Mouse (Mus musculus): ENCODE results near the gene Gimap4. TPM values are rescaled to one million over a fixed set of nuclear protein-coding genes. Genes with fewer than 3 reads are reported as not detected.

The Gimap4 gene
- total and polyA plus RNA-seq, 3 experiments, result 113 to 264 (median 203) TPM

- no peak; the same call in none of the 2 replicates for TF ChIP-seq RAD21 (IDR thresholded peaks at IDR 0.05; ENCODE audit: low read depth, low read length)
Observed at GRCm38 (mm10) chr6:48675931-48676859, 8.2 kb upstream of the Gimap4 start, which contains the start of gene Gimap9 (continued).

GRCm38 (mm10) chr6:48676860-48677415, 7.4 kb upstream of the Gimap4 start:
- H3K4me1 ChIP-seq (ENCODE audit: control insufficient read depth in 1 of 2, insufficient read depth in 2 of 2), result peaks cover 28 to 67% of the 10 kb centered on the region in 2 experiments
- dilution Hi-C loops (cut with MboI; ENCODE audit: extremely low pct_ligation_motif_present, extremely low pct_unique_long_range_greater_than_20kb, low sequenced_read_pairs), result no loop called here
- peaks cover 0 to 13% of the 10 kb centered on the region in 2 experiments for H3K36me3 ChIP-seq (replicated peaks in 1 of 2; ENCODE audit: control insufficient read depth in 1 of 2, insufficient read depth in 1 of 2, low read length in 1 of 2)
- DNase-seq (ENCODE audit: extremely low read depth), result no peak
- peak overlapping the region; percentile 89 for H3K9ac ChIP-seq (ENCODE audit: insufficient read depth, low read depth)
- H3K27ac ChIP-seq (ENCODE audit: insufficient read depth, low read depth), result peak overlapping the region; percentile 94
- H3K27me3 ChIP-seq (replicated peaks), result no peaks in the 10 kb centered on the region
- H3K4me3 ChIP-seq (replicated peaks in 1 of 3; ENCODE audit: low read depth in 2 of 3, low read length in 2 of 3, poor library complexity in 1 of 3), result peak overlapping the region; percentile 59 to 80 (median 64)
- H3K4me2 ChIP-seq (ENCODE audit: insufficient read depth, low read depth, poor library complexity, severe bottlenecking), result peak overlapping the region; percentile 98
- TF ChIP-seq SIN3A (IDR thresholded peaks at IDR 0.05; ENCODE audit: low read length) (peak; percentile 19; the same call in 1 of the 2 replicates), BHLHE40 (IDR thresholded peaks at IDR 0.05; ENCODE audit: low read depth, low read length) (no peak), CHD1 (IDR thresholded peaks at IDR 0.05; ENCODE audit: low read depth, low read length) (peak; percentile 20; the same call in 1 of the 2 replicates), MXI1 (IDR thresholded peaks at IDR 0.05; ENCODE audit: low read depth, low read length) (0 out of 2 replicates have a peak, but pooled peaks have one; percentile 57), CHD2 (IDR thresholded peaks at IDR 0.05; ENCODE audit: low read length) (peak; percentile 71), RCOR1 (conservative IDR thresholded peaks at IDR 0.05; ENCODE audit: low read depth, low read length) (0 out of 2 replicates have a peak, but pooled peaks have one; percentile 1), EP300 (IDR thresholded peaks at IDR 0.05; ENCODE audit: low read length) (no peak), MAZ (IDR thresholded peaks at IDR 0.05; ENCODE audit: low read depth, low read length) (peak; percentile 60)
- peaks cover 22% of the 10 kb centered on the region for H3K79me2 ChIP-seq (replicated peaks; ENCODE audit: control insufficient read depth, extremely low read depth, insufficient read depth, poor library complexity, severe bottlenecking)
- in situ Hi-C loops (cut with MboI; ENCODE audit: low pct_ligation_motif_present, low pct_unique_long_range_greater_than_20kb, low sequenced_read_pairs), result no loop called here
- H3K9me3 ChIP-seq (replicated peaks; ENCODE audit: low read length), result peaks cover 4% of the 10 kb centered on the region

GRCm38 (mm10) chr6:48677492-48678345, 6.6 kb upstream of the Gimap4 start:
- Histone ChIP-seq H3K9me3 (replicated peaks; ENCODE audit: low read length) (no peaks in the 10 kb centered on the region), H3K4me2 (ENCODE audit: insufficient read depth, low read depth, poor library complexity, severe bottlenecking) (peak overlapping the region; percentile 98), H3K27me3 (replicated peaks) (no peaks in the 10 kb centered on the region), H3K79me2 (replicated peaks; ENCODE audit: control insufficient read depth, extremely low read depth, insufficient read depth, poor library complexity, severe bottlenecking) (peaks cover 22% of the 10 kb centered on the region), H3K4me3 (replicated peaks in 1 of 3; ENCODE audit: low read depth in 2 of 3, low read length in 2 of 3, poor library complexity in 1 of 3) (peak overlapping the region; percentile 59 to 80 (median 61)), H3K4me1 (ENCODE audit: control insufficient read depth in 1 of 2, insufficient read depth in 2 of 2) (peaks cover 28 to 65% of the 10 kb centered on the region in 2 experiments), H3K36me3 (replicated peaks in 1 of 2; ENCODE audit: control insufficient read depth in 1 of 2, insufficient read depth in 1 of 2, low read length in 1 of 2) (peaks cover 0 to 13% of the 10 kb centered on the region in 2 experiments), H3K27ac (ENCODE audit: insufficient read depth, low read depth) (peak overlapping the region; percentile 94), H3K9ac (ENCODE audit: insufficient read depth, low read depth) (peak overlapping the region; percentile 89)
- dilution Hi-C loops (cut with MboI; ENCODE audit: extremely low pct_ligation_motif_present, extremely low pct_unique_long_range_greater_than_20kb, low sequenced_read_pairs) (no loop called here), in situ Hi-C loops (cut with MboI; ENCODE audit: low pct_ligation_motif_present, low pct_unique_long_range_greater_than_20kb, low sequenced_read_pairs) (no loop called here)
- TF ChIP-seq RCOR1 (conservative IDR thresholded peaks at IDR 0.05; ENCODE audit: low read depth, low read length) (peak; percentile 30; the same call in 1 of the 2 replicates), USF2 (conservative IDR thresholded peaks at IDR 0.05; ENCODE audit: low read depth, low read length) (no peak), CHD1 (IDR thresholded peaks at IDR 0.05; ENCODE audit: low read depth, low read length) (peak; percentile 91), CTCF (conservative IDR thresholded peaks at IDR 0.05 in 1 of 2, IDR thresholded peaks at IDR 0.05 in 1 of 2; ENCODE audit: low read depth in 2 of 2, low read length in 2 of 2) (no peak), TBP (conservative IDR thresholded peaks at IDR 0.05; ENCODE audit: low read depth, low read length) (0 out of 2 replicates have a peak, but pooled peaks have one; percentile 40), MYC (IDR thresholded peaks at IDR 0.05; ENCODE audit: low read depth, low read length) (0 out of 2 replicates have a peak, but pooled peaks have one; percentile 29), POLR2A (IDR thresholded peaks at IDR 0.05; ENCODE audit: low read depth, low read length) (peak; percentile 44), SMC3 (IDR thresholded peaks at IDR 0.05; ENCODE audit: low read depth, low read length) (no peak), KAT2A (IDR thresholded peaks at IDR 0.05; ENCODE audit: insufficient replicate concordance, low read length) (no peak), NRF1 (IDR thresholded peaks at IDR 0.05; ENCODE audit: low read depth, low read length) (peak; percentile 60), IRF4 (IDR thresholded peaks at IDR 0.05; ENCODE audit: low read depth, low read length) (peak; percentile 55; the same call in 1 of the 2 replicates), JUND (conservative IDR thresholded peaks at IDR 0.05; ENCODE audit: low read depth, low read length) (no peak)
- peak; percentile 65 for DNase-seq (ENCODE audit: extremely low read depth)
